Mouse (Mus musculus) liver, embryonic 15.5 days (tissue): ENCODE results near the gene Fgfr2. TPM values are rescaled to one million over a fixed set of nuclear protein-coding genes. Genes with fewer than 3 reads are reported as not detected.
A peak's percentile ranks its signal among the peaks of the same experiment; 100 is the strongest.

Experiments used
- ATAC-seq: fragments of 200-750 bp; cut with Nextera tagmentation; 2 replicates; pipeline ENCODE4 v1.8.0; 2017; ENCODE audit warnings: moderate number of reproducible peaks, mild to moderate bottlenecking, moderate library complexity; ENCODE audit not compliant: insufficient read depth
- H3K27ac ChIP-seq: fragments of 300-500 bp; sonication (generic); replicated peaks from 2 replicates; pipeline ENCODE4 v1.5.1; 2015; ENCODE audit warnings: mild to moderate bottlenecking, inconsistent platforms
- H3K27me3 ChIP-seq: fragments of 300-500 bp; sonication (generic); 2 replicates; pipeline ENCODE4 v1.6.1; 2015; ENCODE audit warnings: mild to moderate bottlenecking, inconsistent platforms
- H3K36me3 ChIP-seq: fragments of 300-500 bp; sonication (generic); replicated peaks from 2 replicates; pipeline ENCODE4 v1.6.1; 2015; ENCODE audit warnings: moderate library complexity, mild to moderate bottlenecking, inconsistent platforms
- H3K4me1 ChIP-seq: fragments of 300-500 bp; sonication (generic); replicated peaks from 2 replicates; pipeline ENCODE4 v1.6.1; 2015; ENCODE audit warnings: inconsistent platforms
- H3K4me2 ChIP-seq: fragments of 300-500 bp; sonication (generic); 2 replicates; pipeline ENCODE4 v1.6.1; 2015; ENCODE audit warnings: moderate library complexity, mild to moderate bottlenecking, inconsistent platforms
- H3K4me3 ChIP-seq: fragments of 300-500 bp; sonication (generic); replicated peaks from 2 replicates; pipeline ENCODE4 v1.5.1; 2015; ENCODE audit warnings: mild to moderate bottlenecking, inconsistent platforms
- H3K9ac ChIP-seq: fragments of 300-500 bp; sonication (generic); 2 replicates; pipeline ENCODE4 v1.6.1; 2015; ENCODE audit warnings: moderate library complexity, mild to moderate bottlenecking, inconsistent platforms
- H3K9me3 ChIP-seq: fragments of 300-500 bp; sonication (generic); replicated peaks from 2 replicates; pipeline ENCODE4 v1.6.1; 2016; ENCODE audit warnings: inconsistent platforms
- WGBS: fragments of 180-500 bp; shearing (Covaris S2); methylation state at CpG from one replicate; pipeline ENCODE4 v1.1.7; 2015; ENCODE audit warnings: mixed read lengths; ENCODE audit not compliant: insufficient replicate concordance; 5-methylcytosine and 5-hydroxymethylcytosine counted together
- polyA plus RNA-seq: library from polyadenylated mRNA; unstranded; fragments of >200 nt; fragmentation: Nextera tagmentation; extraction: Ambion mirVana; gene quantifications from 2 replicates; pipeline ENCODE4 v1.2.1, GENCODE M21; 2015

Fgfr2 gene
- polyA plus RNA-seq, 1 experiment from 2014 or later, result 10.5 TPM

GRCm38 (mm10) chr7:132284048-132284737 lies 839.0 kb downstream of the Fgfr2 start:
- H3K9me3 ChIP-seq, result no peaks in the 10 kb centered on the region
- ATAC-seq, result no peak
- peaks cover 11% of the 10 kb centered on the region for H3K4me1 ChIP-seq
- H3K9ac ChIP-seq, result no peak overlapping the region
- WGBS, result 66% methylated on average over 7 of the region's 7 CpGs
- no peak overlapping the region for H3K27ac ChIP-seq
- no peaks in the 10 kb centered on the region for H3K27me3 ChIP-seq
- H3K4me3 ChIP-seq, result no peak overlapping the region
- no peaks in the 10 kb centered on the region for H3K36me3 ChIP-seq
- no peak overlapping the region for H3K4me2 ChIP-seq

- Histone ChIP-seq H3K27ac (no peak overlapping the region), H3K4me1 (peaks cover 11% of the 10 kb centered on the region), H3K9me3 (no peaks in the 10 kb centered on the region), H3K4me3 (no peak overlapping the region), H3K36me3 (no peaks in the 10 kb centered on the region), H3K27me3 (no peaks in the 10 kb centered on the region), H3K4me2 (no peak overlapping the region), H3K9ac (no peak overlapping the region)
- WGBS, result 81% methylated on average over 2 of the region's 2 CpGs
- no peak for ATAC-seq
Measured at GRCm38 (mm10) chr7:132282576-132282975, 840.6 kb downstream of the Fgfr2 start.

- Histone ChIP-seq H3K27me3 (no peaks in the 10 kb centered on the region), H3K4me3 (no peak overlapping the region), H3K4me2 (no peak overlapping the region), H3K36me3 (no peaks in the 10 kb centered on the region), H3K9ac (no peak overlapping the region), H3K9me3 (no peaks in the 10 kb centered on the region), H3K27ac (no peak overlapping the region), H3K4me1 (peaks cover 6% of the 10 kb centered on the region)
- no peak for ATAC-seq
- 65% methylated on average over 3 of the region's 3 CpGs for WGBS
Measured at GRCm38 (mm10) chr7:132282161-132282560, 841.0 kb downstream of the Fgfr2 start.

GRCm38 (mm10) chr7:132281753-132282152 lies 841.4 kb downstream of the Fgfr2 start:
- no peak for ATAC-seq
- 62% methylated on average over 4 of the region's 4 CpGs for WGBS
- H3K9ac ChIP-seq, result no peak overlapping the region
- H3K4me1 ChIP-seq, result peaks cover 4% of the 10 kb centered on the region
- no peak overlapping the region for H3K4me2 ChIP-seq
- no peaks in the 10 kb centered on the region for H3K27me3 ChIP-seq
- H3K36me3 ChIP-seq, result no peaks in the 10 kb centered on the region
- no peaks in the 10 kb centered on the region for H3K9me3 ChIP-seq
- H3K27ac ChIP-seq, result no peak overlapping the region
- H3K4me3 ChIP-seq, result no peak overlapping the region

- WGBS, result 16% methylated on average over 3 of the region's 3 CpGs
- no peaks in the 10 kb centered on the region for H3K9me3 ChIP-seq
- H3K4me1 ChIP-seq, result no peaks in the 10 kb centered on the region
- ATAC-seq, result peak; percentile 49
- no peak overlapping the region for H3K27ac ChIP-seq
- H3K36me3 ChIP-seq, result no peaks in the 10 kb centered on the region
- H3K4me3 ChIP-seq, result no peak overlapping the region
- no peaks in the 10 kb centered on the region for H3K27me3 ChIP-seq
- H3K4me2 ChIP-seq, result no peak overlapping the region
- H3K9ac ChIP-seq, result no peak overlapping the region
Measured at GRCm38 (mm10) chr7:132278658-132279057, 844.5 kb downstream of the Fgfr2 start.

- no peak for ATAC-seq
- H3K4me1 ChIP-seq, result no peaks in the 10 kb centered on the region
- no peak overlapping the region for H3K4me3 ChIP-seq
- no peaks in the 10 kb centered on the region for H3K27me3 ChIP-seq
- H3K9ac ChIP-seq, result no peak overlapping the region
- no peaks in the 10 kb centered on the region for H3K9me3 ChIP-seq
- no peak overlapping the region for H3K4me2 ChIP-seq
- H3K36me3 ChIP-seq, result no peaks in the 10 kb centered on the region
- WGBS, result 79% methylated on average over 5 of the region's 5 CpGs
- H3K27ac ChIP-seq, result no peak overlapping the region
Measured at GRCm38 (mm10) chr7:132276287-132276686, 846.9 kb downstream of the Fgfr2 start.

- Histone ChIP-seq H3K36me3 (no peaks in the 10 kb centered on the region), H3K4me2 (no peak overlapping the region), H3K4me3 (no peak overlapping the region), H3K4me1 (no peaks in the 10 kb centered on the region), H3K9me3 (no peaks in the 10 kb centered on the region), H3K27me3 (no peaks in the 10 kb centered on the region), H3K9ac (no peak overlapping the region), H3K27ac (no peak overlapping the region)
- no peak for ATAC-seq
- WGBS, result 74% methylated on average over 2 of the region's 2 CpGs
Measured at GRCm38 (mm10) chr7:132273741-132274513, 849.2 kb downstream of the Fgfr2 start.

GRCm38 (mm10) chr7:132272984-132273383 lies 850.2 kb downstream of the Fgfr2 start:
- 73% methylated on average over 5 of the region's 5 CpGs for WGBS
- Histone ChIP-seq H3K27ac (no peak overlapping the region), H3K27me3 (no peaks in the 10 kb centered on the region), H3K4me2 (no peak overlapping the region), H3K36me3 (no peaks in the 10 kb centered on the region), H3K9me3 (no peaks in the 10 kb centered on the region), H3K9ac (no peak overlapping the region), H3K4me3 (no peak overlapping the region), H3K4me1 (no peaks in the 10 kb centered on the region)
- ATAC-seq, result no peak

GRCm38 (mm10) chr7:132270364-132270763 lies 852.8 kb downstream of the Fgfr2 start:
- 65% methylated on average over 8 of the region's 8 CpGs for WGBS
- Histone ChIP-seq H3K27me3 (no peaks in the 10 kb centered on the region), H3K4me1 (no peaks in the 10 kb centered on the region), H3K36me3 (no peaks in the 10 kb centered on the region), H3K4me3 (no peak overlapping the region), H3K4me2 (no peak overlapping the region), H3K9ac (no peak overlapping the region), H3K27ac (no peak overlapping the region), H3K9me3 (no peaks in the 10 kb centered on the region)
- ATAC-seq, result no peak

GRCm38 (mm10) chr7:132269661-132270060 lies 853.5 kb downstream of the Fgfr2 start:
- WGBS, result 75% methylated on average over 3 of the region's 3 CpGs
- Histone ChIP-seq H3K4me2 (no peak overlapping the region), H3K36me3 (no peaks in the 10 kb centered on the region), H3K27me3 (no peaks in the 10 kb centered on the region), H3K27ac (no peak overlapping the region), H3K4me1 (0 out of 2 replicates have a peak, but pooled peaks cover under 1% of the 10 kb centered on the region), H3K4me3 (no peak overlapping the region), H3K9me3 (no peaks in the 10 kb centered on the region), H3K9ac (no peak overlapping the region)
- ATAC-seq, result no peak

- WGBS, result 67% methylated on average over 4 of the region's 4 CpGs
- no peak for ATAC-seq
- Histone ChIP-seq H3K9ac (no peak overlapping the region), H3K4me3 (no peak overlapping the region), H3K4me1 (peaks cover 14% of the 10 kb centered on the region), H3K27me3 (no peaks in the 10 kb centered on the region), H3K4me2 (no peak overlapping the region), H3K9me3 (no peaks in the 10 kb centered on the region), H3K36me3 (no peaks in the 10 kb centered on the region), H3K27ac (no peak overlapping the region)
Measured at GRCm38 (mm10) chr7:132267721-132268498, 855.2 kb downstream of the Fgfr2 start.
